Mouse (Mus musculus): ENCODE results near the gene Npffr2.
"Not testable (repeated sequence)": the region's sequence is repeated elsewhere in the genome, so short reads cannot be mapped to it uniquely, and the experiment has no call there.

Npffr2 gene

DNA sequence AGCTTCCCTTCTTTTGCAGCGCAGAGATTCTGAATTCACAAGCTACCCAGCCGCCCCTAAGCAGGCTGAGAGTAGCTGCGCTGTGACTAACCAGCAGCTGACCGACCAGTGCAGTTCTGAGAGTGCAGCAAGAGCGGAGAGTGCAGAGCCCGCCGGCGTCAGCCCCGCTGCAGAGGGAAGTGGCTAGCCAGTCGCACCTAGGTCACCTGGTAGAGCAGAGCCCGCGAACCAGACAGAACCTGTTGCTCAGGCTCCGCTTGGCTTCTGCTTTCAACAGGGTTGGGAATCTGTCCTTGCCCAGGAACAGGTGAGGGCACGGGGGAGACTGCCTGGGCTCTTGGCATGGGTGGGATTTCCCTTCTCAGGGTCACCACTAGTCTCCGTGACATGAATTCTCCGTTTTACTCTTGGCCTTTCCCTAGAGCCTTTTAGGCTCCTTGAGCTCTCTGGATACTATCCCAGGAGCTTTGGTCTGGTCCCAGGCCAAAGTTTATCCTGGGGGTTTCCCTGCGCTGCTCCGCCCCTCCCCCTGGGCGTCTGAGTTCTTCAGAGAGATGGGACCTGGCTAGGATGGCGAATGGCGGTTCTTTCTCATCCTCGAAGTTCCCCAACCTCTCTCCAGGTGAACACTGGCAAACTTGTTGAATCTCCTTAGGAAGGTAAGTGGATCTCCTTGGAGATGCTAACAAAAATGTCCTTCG is at the start of gene Npffr2:
Gene Npffr2 (plus strand): TSS at position 552 of the 701 bp plus-strand sequence.
- in situ Hi-C loops (cut with MboI, MseI): no loop called here

GRCm38 (mm10) chr5:89492560-89492959 is 34.7 kb upstream of the Npffr2 start:
- in situ Hi-C loops (cut with MboI, MseI): no loop called here

- in situ Hi-C loops (cut with MboI, MseI): no loop called here
These were observed 27.0 kb upstream of the Npffr2 start for GRCm38 (mm10) chr5:89500182-89500581.

GRCm38 (mm10) chr5:89518641-89519040 is 8.6 kb upstream of the Npffr2 start:
- in situ Hi-C loops (cut with MboI, MseI): no loop called here

- in situ Hi-C loops (cut with MboI, MseI): no loop called here
These were observed 949 bp upstream of the Npffr2 start for GRCm38 (mm10) chr5:89526181-89526778.

- in situ Hi-C loops (cut with MboI, MseI): no loop called here
These were observed 1.7 kb downstream of the Npffr2 start for GRCm38 (mm10) chr5:89528951-89529350.

DNA sequence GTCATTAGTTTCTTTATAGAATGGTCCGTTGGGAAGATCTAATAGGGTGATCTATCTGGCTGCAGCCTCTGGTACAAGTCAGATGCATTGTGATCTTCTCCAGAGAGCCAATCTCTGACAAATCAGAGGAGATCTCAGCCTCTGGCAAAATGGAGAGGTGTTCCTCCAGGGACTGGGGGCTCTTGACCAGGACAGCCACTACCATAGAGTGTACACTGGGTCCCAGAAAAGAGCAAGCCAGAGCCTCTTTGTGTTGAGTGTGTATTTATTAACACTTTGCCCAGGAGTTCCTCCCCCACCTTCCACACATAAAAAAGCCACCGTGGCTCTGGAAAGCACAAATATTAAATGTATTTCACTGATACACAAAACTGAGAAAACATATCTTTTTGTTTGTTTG is 2.2 kb downstream of the Npffr2 start:
- in situ Hi-C loops (cut with MboI, MseI): no loop called here

DNA sequence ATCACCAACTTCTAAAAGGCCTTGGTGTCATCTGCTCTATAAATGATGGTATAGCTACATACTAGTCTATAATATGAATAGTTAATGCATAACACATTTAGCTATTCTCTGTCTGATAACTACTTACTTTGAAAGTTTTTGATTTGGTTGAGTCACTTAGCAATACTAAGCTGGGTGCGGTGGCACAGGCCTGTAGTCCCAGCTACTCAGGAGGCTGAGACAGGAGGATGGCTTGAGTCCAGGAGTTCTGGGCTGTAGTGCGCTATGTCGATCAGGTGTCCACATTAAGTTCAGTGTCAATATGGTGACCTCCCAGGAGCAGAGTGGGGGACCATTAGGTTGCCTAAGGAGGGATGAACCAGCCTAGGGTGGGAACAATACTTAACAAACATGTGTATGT is 8.8 kb downstream of the Npffr2 start:
- in situ Hi-C loops (cut with MboI, MseI): no loop called here

DNA sequence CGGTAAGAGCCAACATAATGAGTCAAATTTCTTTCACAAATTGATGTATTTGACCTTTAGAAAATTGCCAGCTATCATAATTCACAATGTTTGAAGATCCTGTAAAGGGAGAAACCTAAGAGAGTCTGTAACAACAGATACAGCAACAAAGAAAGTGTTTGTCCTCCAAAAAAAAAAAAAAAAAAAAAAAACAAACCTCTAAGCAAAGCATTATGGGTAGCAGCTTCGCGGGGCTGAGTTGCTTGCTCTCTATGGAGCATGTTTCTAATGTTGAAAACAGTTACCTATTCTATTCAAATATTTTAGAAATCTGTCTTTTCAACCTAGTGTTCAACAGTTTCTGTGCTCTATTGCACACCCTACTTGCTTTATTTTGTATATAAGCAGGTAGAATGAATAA is 15.2 kb downstream of the Npffr2 start:
- in situ Hi-C loops (cut with MboI, MseI): no loop called here

DNA sequence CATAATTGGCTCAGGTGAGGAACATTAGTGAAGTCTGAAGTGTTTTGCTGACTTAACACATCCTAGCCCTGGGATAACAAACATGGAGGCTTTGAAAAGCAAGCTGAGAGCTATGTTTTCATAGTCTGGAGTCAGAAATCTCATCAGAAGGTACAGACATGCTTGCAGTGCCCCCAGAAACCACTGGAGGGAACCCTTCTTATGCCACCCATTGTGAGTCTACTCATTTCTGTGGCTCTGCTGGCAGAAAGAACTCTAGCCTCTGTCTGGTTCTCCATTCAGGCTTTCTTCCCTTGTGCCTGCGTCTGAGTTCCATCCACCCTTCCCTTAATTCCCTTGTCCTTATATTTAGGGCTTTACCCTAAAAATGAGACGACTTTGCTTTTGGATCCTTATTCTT is 16.2 kb downstream of the Npffr2 start:
- in situ Hi-C loops (cut with MboI, MseI): no loop called here

DNA sequence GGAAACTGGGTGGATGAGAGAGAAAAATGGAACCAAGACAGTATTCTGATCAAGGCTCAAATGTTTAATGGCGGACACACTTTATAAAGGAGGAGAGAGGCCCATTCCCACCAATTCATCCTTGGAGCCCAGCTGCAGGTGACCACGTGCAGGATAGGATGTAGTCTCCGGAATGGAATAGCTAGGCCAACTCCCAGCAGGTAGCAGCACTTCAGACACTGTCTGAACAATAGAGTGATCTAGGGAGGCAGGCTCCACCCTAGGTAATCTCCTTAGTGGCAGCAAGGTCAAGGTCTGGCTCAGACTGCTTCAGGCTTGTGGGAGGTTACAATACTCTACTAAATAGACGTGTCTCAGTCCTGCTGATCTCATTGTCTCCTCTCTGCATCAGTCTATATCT is 31.9 kb downstream of the Npffr2 start:
- in situ Hi-C loops (cut with MboI, MseI): not testable (repeated sequence)

- in situ Hi-C loops (cut with MboI, MseI): no loop called here
These were observed 34.2 kb downstream of the Npffr2 start for GRCm38 (mm10) chr5:89561381-89561780.

- in situ Hi-C loops (cut with MboI, MseI): no loop called here
These were observed 51.4 kb downstream of the Npffr2 start for GRCm38 (mm10) chr5:89578678-89579077.

DNA sequence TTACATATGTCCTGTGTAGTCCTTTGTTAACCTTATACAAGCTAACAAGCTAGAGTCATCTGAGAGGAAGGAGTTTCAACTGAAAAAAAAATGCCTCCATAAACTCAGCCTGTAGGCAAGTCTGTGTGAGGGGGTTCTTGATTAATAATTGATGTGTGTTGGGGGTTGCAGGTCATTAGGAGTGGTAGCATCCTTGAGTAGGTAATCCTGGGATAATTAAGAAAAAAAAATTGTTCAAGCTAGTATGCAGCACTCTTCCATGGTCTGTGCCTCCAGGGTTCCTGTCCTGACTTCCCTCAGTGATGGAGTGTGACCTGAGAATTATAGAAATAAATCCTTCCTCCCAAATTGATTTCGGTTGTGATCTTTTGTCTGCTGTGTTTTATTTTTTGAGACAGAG is 52.0 kb downstream of the Npffr2 start:
- in situ Hi-C loops (cut with MboI, MseI): no loop called here

- in situ Hi-C loops (cut with MboI, MseI): no loop called here
These were observed 53.9 kb downstream of the Npffr2 start for GRCm38 (mm10) chr5:89581143-89581542.

GRCm38 (mm10) chr5:89581742-89582366 is 54.6 kb downstream of the Npffr2 start:
- in situ Hi-C loops (cut with MboI, MseI): no loop called here

GRCm38 (mm10) chr5:89585021-89585420 is 57.8 kb downstream of the Npffr2 start:
- in situ Hi-C loops (cut with MboI, MseI): no loop called here

GRCm38 (mm10) chr5:89592301-89592700 is 65.1 kb downstream of the Npffr2 start:
- in situ Hi-C loops (cut with MboI, MseI): no loop called here

DNA sequence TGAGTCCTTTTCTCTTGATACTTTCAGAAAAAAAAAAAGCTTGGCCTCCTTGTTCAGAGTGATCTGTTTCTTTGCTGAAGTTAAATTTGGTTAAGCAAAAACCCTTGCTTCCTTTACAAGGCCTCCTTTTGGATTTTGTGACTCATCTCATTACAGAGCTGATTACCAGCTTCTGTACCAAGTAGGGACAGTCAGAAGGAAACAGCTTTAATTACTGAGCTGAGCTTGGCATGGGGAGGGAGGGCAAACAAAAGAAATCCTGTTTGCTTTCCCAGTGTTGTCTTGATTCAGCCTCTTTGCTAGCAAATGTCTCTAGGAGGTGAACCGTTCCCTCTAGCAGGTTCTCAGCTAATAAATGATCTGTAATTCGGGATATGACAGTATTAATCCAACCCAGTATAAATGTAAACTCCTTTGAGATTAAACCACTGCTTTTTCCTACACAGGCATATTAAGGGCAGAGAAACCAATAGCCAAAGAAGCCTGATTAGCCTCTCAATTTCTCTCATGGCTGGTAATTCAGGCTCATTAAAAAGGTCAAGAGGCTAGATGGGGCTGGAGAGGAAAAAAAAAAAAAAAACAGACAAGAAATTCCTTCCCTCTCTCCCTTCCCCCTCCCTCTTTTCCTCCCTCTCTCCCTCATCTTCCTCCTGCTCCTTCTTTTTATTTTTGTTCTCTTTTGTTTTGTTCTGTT is 84.2 kb downstream of the Npffr2 start:
- in situ Hi-C loops (cut with MboI, MseI): no loop called here

- in situ Hi-C loops (cut with MboI, MseI): no loop called here
These were observed 85.0 kb downstream of the Npffr2 start for GRCm38 (mm10) chr5:89612262-89612661.

DNA sequence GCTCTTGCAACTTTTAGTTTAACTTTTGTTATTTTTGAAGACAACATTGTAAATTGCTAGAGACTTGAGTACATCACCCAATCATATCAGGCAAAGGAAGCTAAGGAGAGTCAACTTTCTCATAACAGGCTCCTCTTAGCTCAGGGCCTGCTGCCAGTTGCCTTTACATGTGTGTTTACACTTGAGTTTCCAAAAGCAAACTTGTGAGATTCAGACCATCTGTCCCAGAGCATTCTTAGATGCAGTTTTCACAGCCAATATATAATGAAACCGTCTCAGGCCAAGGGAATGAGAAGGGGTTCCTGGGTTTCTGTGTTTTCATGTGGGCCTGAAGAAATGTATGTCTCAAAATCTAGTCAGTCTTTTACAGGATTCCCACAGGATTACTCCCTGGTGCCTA is 104.4 kb downstream of the Npffr2 start:
- in situ Hi-C loops (cut with MboI, MseI): no loop called here

Measured in T-helper 2 cell (primary cell).